Mouse (Mus musculus): ENCODE results near the gene Hspbap1. TPM values are rescaled to one million over a fixed set of nuclear protein-coding genes. Genes with fewer than 3 reads are reported as not detected.

Gene Hspbap1
- polyA plus RNA-seq, 1 experiment from 2014 or later: 16.1 TPM

- H3K27ac ChIP-seq (replicated peaks): no peak overlapping the region
Observed at GRCm38 (mm10) chr16:35874416-35874815, 104.2 kb downstream of the Hspbap1 start.

More at GRCm38 (mm10) chr16:35874416-35874815, 104.2 kb downstream of the Hspbap1 start:
- Histone ChIP-seq H3K4me2 (no peak overlapping the region), H3K4me3 (replicated peaks) (no peak overlapping the region), H3K4me1 (replicated peaks) (peaks cover 26% of the 10 kb centered on the region), H3K36me3 (replicated peaks) (no peaks in the 10 kb centered on the region), H3K27me3 (peaks cover 33% of the 10 kb centered on the region), H3K9me3 (replicated peaks) (no peaks in the 10 kb centered on the region), H3K9ac (no peak overlapping the region)
- ATAC-seq (ENCODE audit: insufficient read depth): no peak
- 16% methylated on average over 3 of the region's 3 CpGs for WGBS (ENCODE audit: insufficient replicate concordance)

Other genes starting within 250 kb of the Hspbap1 start
- 0.13 and 0.21 TPM in 2 replicates for gene Sema5b, start 229.2 kb upstream of the Hspbap1 start, polyA plus RNA-seq (2015; fragmentation: Nextera tagmentation; extraction: Ambion mirVana)
- gene Dirc2, start 1.0 kb upstream of the Hspbap1 start, polyA plus RNA-seq (2015; fragmentation: Nextera tagmentation; extraction: Ambion mirVana): 5.0 and 5.3 TPM in 2 replicates
- 1.3 and 1.4 TPM in 2 replicates for gene Parp14, start 101.2 kb downstream of the Hspbap1 start, polyA plus RNA-seq (2015; fragmentation: Nextera tagmentation; extraction: Ambion mirVana)
- 9.0 and 9.5 TPM in 2 replicates for gene Parp9, start 168.1 kb downstream of the Hspbap1 start, polyA plus RNA-seq (2015; fragmentation: Nextera tagmentation; extraction: Ambion mirVana)
- 4.9 TPM in 2 replicates for gene Dtx3l, start 168.8 kb downstream of the Hspbap1 start, polyA plus RNA-seq (2015; fragmentation: Nextera tagmentation; extraction: Ambion mirVana)
- 32.6 and 32.9 TPM in 2 replicates for gene Kpna1, start 208.4 kb downstream of the Hspbap1 start, polyA plus RNA-seq (2015; fragmentation: Nextera tagmentation; extraction: Ambion mirVana)

Data from liver, embryonic 15.5 days (tissue).